Mouse (Mus musculus) limb, embryonic 14.5 days (tissue): ENCODE results near the gene Fam222a. TPM values are rescaled to one million over a fixed set of nuclear protein-coding genes. Genes with fewer than 3 reads are reported as not detected.

Experiments
- ATAC-seq: fragments of 200-750 bp; cut with Nextera tagmentation; 2 replicates; pipeline ENCODE4 v1.8.0; 2017; ENCODE audit warnings: low read depth, moderate number of reproducible peaks, moderate TSS enrichment; ENCODE audit not compliant: low FRiP score
- DNase-seq: peaks from one replicate; pipeline ENCODE4 v3.0.0-alpha.2; 2015; ENCODE audit warnings: low spot score
- H3K27ac ChIP-seq: fragments of 300-500 bp; sonication (generic); replicated peaks from 2 replicates; pipeline ENCODE4 v1.5.1; 2014; ENCODE audit warnings: low read depth, mild to moderate bottlenecking, low read length, moderate library complexity, mixed read lengths
- H3K27me3 ChIP-seq: fragments of 300-500 bp; sonication (generic); 2 replicates; pipeline ENCODE4 v1.6.1; 2014; ENCODE audit warnings: low read length, mixed read lengths; ENCODE audit not compliant: control insufficient read depth, insufficient read depth
- H3K36me3 ChIP-seq: fragments of 300-500 bp; sonication (generic); 2 replicates; pipeline ENCODE4 v1.6.1; 2014; ENCODE audit warnings: mild to moderate bottlenecking, low read length, moderate library complexity, mixed read lengths; ENCODE audit not compliant: control insufficient read depth, insufficient read depth
- H3K4me1 ChIP-seq: fragments of 300-500 bp; sonication (generic); 2 replicates; pipeline ENCODE4 v1.6.1; 2014; ENCODE audit warnings: antibody characterized with exemption, low read length, mixed read lengths; ENCODE audit not compliant: control insufficient read depth, insufficient read depth
- H3K4me2 ChIP-seq: fragments of 300-500 bp; sonication (generic); replicated peaks from 2 replicates; pipeline ENCODE4 v1.6.1; 2014; ENCODE audit warnings: low read depth, mild to moderate bottlenecking, low read length, moderate library complexity; ENCODE audit not compliant: severe bottlenecking
- H3K4me3 ChIP-seq: fragments of 300-500 bp; sonication (generic); replicated peaks from 2 replicates; pipeline ENCODE4 v1.5.1; 2014; ENCODE audit warnings: low read length
- H3K9ac ChIP-seq: fragments of 300-500 bp; sonication (generic); 2 replicates; pipeline ENCODE4 v1.6.1; 2014; ENCODE audit warnings: mild to moderate bottlenecking, low read depth, low read length, moderate library complexity; ENCODE audit not compliant: severe bottlenecking
- H3K9me3 ChIP-seq: fragments of 300-500 bp; sonication (generic); 2 replicates; pipeline ENCODE4 v1.6.1; 2016; ENCODE audit warnings: low read length; ENCODE audit not compliant: control insufficient read depth
- POLR2A ChIP-seq: fragments of 200-500 bp; IDR thresholded peaks from 2 replicates; pipeline ENCODE4 v1.8.0; 2012; ENCODE audit warnings: inconsistent platforms, mild to moderate bottlenecking, moderate library complexity, borderline replicate concordance; ENCODE audit not compliant: insufficient read depth, insufficient read length; ENCODE audit errors: extremely low read depth
- WGBS: fragments of 180-500 bp; shearing (Covaris S2); extraction: QIAGEN DNeasy Blood & Tissue Kit; methylation state at CpG from one replicate; pipeline ENCODE4 v1.1.7; 2014; 5-methylcytosine and 5-hydroxymethylcytosine counted together
- polyA plus RNA-seq, 2 experiments: library from polyadenylated mRNA; depleted of rRNA in 1 of 2; stranded (reverse) in 1 of 2; unstranded in 1 of 2; fragments of >200 nt; fragmentation: Nextera tagmentation in 1 of 2; extraction: Ambion mirVana in 1 of 2; gene quantifications; 2 replicates each; pipeline versions ENCODE4 v1.2.1 to v1.2.3; 2012 to 2014

Fam222a gene
- polyA plus RNA-seq, 2 experiments, result 1.1 to 1.5 TPM

GRCm38 (mm10) chr5:114592463-114593160, 24.8 kb downstream of the Fam222a start:
- TF ChIP-seq POLR2A, result no peak
- ATAC-seq, result no peak
- no peak for DNase-seq
- H3K36me3 ChIP-seq, result no peaks in the 10 kb centered on the region
- H3K4me2 ChIP-seq, result 0 out of 2 replicates have a peak overlapping the region, but pooled peaks have one; percentile 3
- no peaks in the 10 kb centered on the region for H3K9me3 ChIP-seq
- H3K27me3 ChIP-seq, result no peaks in the 10 kb centered on the region
- H3K9ac ChIP-seq, result no peak overlapping the region
- peaks cover 34% of the 10 kb centered on the region for H3K4me1 ChIP-seq
- WGBS, result 44% methylated on average over 19 of the region's 19 CpGs
- no peak overlapping the region for H3K4me3 ChIP-seq
- no peak overlapping the region for H3K27ac ChIP-seq

- Histone ChIP-seq H3K9me3 (no peaks in the 10 kb centered on the region), H3K36me3 (no peaks in the 10 kb centered on the region), H3K9ac (no peak overlapping the region), H3K4me1 (peaks cover 34% of the 10 kb centered on the region), H3K27ac (no peak overlapping the region), H3K4me2 (0 out of 2 replicates have a peak overlapping the region, but pooled peaks have one; percentile 3), H3K4me3 (no peak overlapping the region), H3K27me3 (no peaks in the 10 kb centered on the region)
- WGBS, result 51% methylated on average over 11 of the region's 12 CpGs
- DNase-seq, result no peak
- no peak for ATAC-seq
- TF ChIP-seq POLR2A, result no peak
Observed at GRCm38 (mm10) chr5:114593161-114593821, 25.5 kb downstream of the Fam222a start.

GRCm38 (mm10) chr5:114593949-114594348, 26.1 kb downstream of the Fam222a start:
- Histone ChIP-seq H3K27me3 (no peaks in the 10 kb centered on the region), H3K9ac (no peak overlapping the region), H3K4me1 (peaks cover 34% of the 10 kb centered on the region), H3K27ac (no peak overlapping the region; the same call in 1 of the 2 replicates), H3K4me2 (no peak overlapping the region), H3K36me3 (no peaks in the 10 kb centered on the region), H3K9me3 (no peaks in the 10 kb centered on the region), H3K4me3 (no peak overlapping the region)
- WGBS, result 71% methylated on average over 5 of the region's 5 CpGs
- no peak for DNase-seq
- no peak for ATAC-seq
- no peak for TF ChIP-seq POLR2A

- no peak overlapping the region for H3K27ac ChIP-seq
- no peaks in the 10 kb centered on the region for H3K36me3 ChIP-seq
- peaks cover 34% of the 10 kb centered on the region for H3K4me1 ChIP-seq
- H3K4me3 ChIP-seq, result no peak overlapping the region
- no peaks in the 10 kb centered on the region for H3K9me3 ChIP-seq
- DNase-seq, result peak; percentile 16
- no peak for TF ChIP-seq POLR2A
- ATAC-seq, result peak; percentile 50; the same call in 1 of the 2 replicates
- H3K27me3 ChIP-seq, result no peaks in the 10 kb centered on the region
- peak overlapping the region; percentile 32 for H3K9ac ChIP-seq
- WGBS, result 30% methylated on average over 15 of the region's 15 CpGs
- peak overlapping the region; percentile 15; the same call in 1 of the 2 replicates for H3K4me2 ChIP-seq
Observed at GRCm38 (mm10) chr5:114594741-114595241, 27.0 kb downstream of the Fam222a start.

- DNase-seq, result no peak
Observed at GRCm38 (mm10) chr5:114596604-114597003, 28.8 kb downstream of the Fam222a start.

More at GRCm38 (mm10) chr5:114596604-114597003, 28.8 kb downstream of the Fam222a start:
- peaks cover 34% of the 10 kb centered on the region for H3K4me1 ChIP-seq
- no peak for ATAC-seq
- H3K27me3 ChIP-seq, result no peaks in the 10 kb centered on the region
- H3K36me3 ChIP-seq, result no peaks in the 10 kb centered on the region
- H3K9ac ChIP-seq, result no peak overlapping the region
- TF ChIP-seq POLR2A, result no peak
- H3K4me3 ChIP-seq, result no peak overlapping the region
- no peak overlapping the region for H3K4me2 ChIP-seq
- 33% methylated on average over 10 of the region's 10 CpGs for WGBS
- no peaks in the 10 kb centered on the region for H3K9me3 ChIP-seq
- no peak overlapping the region for H3K27ac ChIP-seq
